25 mouse cellular contexts compared by ENCODE assay signal in genomic region chr9:31304358-31304757, GRCm38 (mm10).
"Had no signal": no experiment of that assay in that cellular context is flagged by ENCODE, and none has a peak within 500 bp of the region (broad histone marks: within the 10 kb centered on the region; RNA-seq: fewer than 3 reads in every experiment).

No protein-coding gene starts in this region.

- H3K4me3 ChIP-seq: gastrocnemius, adult 2 months; heart, embryonic 10.5 days; heart, embryonic 12.5 days; hindbrain, embryonic 13.5 days; hindbrain, embryonic 15.5 days; kidney, embryonic 15.5 days; limb, embryonic 13.5 days; limb, embryonic 15.5 days; liver, embryonic 13.5 days; liver, embryonic 15.5 days had no signal

- ATAC-seq: hindbrain, postnatal 0 days; intestine, embryonic 16.5 days had no signal

- DNase-seq: gastrocnemius, adult 2 months; gastrocnemius, postnatal 10 days; gastrocnemius, postnatal 25 days; heart, postnatal 10 days; heart, postnatal 4 days; kidney, adult 11 months; kidney, adult 2 months; kidney, adult 9 months; kidney, postnatal 14 days; kidney, postnatal 36 days; layer of hippocampus, adult 9-11 months; layer of hippocampus, postnatal 36 days; left cerebral cortex, postnatal 4 days; liver, embryonic 13.5 days had no signal

- H3K36me3 ChIP-seq: heart, embryonic 12.5 days; hindbrain, embryonic 13.5 days; hindbrain, embryonic 15.5 days; kidney, embryonic 15.5 days; limb, embryonic 13.5 days; limb, embryonic 15.5 days; liver, embryonic 13.5 days; liver, embryonic 15.5 days had no signal

- H3K27me3 ChIP-seq: heart, embryonic 12.5 days; hindbrain, embryonic 13.5 days; hindbrain, embryonic 15.5 days; kidney, embryonic 15.5 days; limb, embryonic 13.5 days; limb, embryonic 15.5 days; liver, embryonic 13.5 days; liver, embryonic 15.5 days had no signal

- H3K9ac ChIP-seq: heart, embryonic 12.5 days; hindbrain, embryonic 13.5 days; hindbrain, embryonic 15.5 days; kidney, embryonic 15.5 days; limb, embryonic 13.5 days; limb, embryonic 15.5 days; liver, embryonic 13.5 days; liver, embryonic 15.5 days had no signal

- H3K27ac ChIP-seq: gastrocnemius, adult 2 months; heart, embryonic 10.5 days; hindbrain, embryonic 13.5 days; hindbrain, embryonic 15.5 days; kidney, embryonic 15.5 days; kidney, postnatal 0 days; limb, embryonic 13.5 days; limb, embryonic 15.5 days; liver, embryonic 13.5 days; liver, embryonic 15.5 days had no signal

- H3K4me1 ChIP-seq: hindbrain, embryonic 13.5 days; kidney, embryonic 15.5 days; limb, embryonic 13.5 days; limb, embryonic 15.5 days had no signal
